Mouse (Mus musculus) cerebellum, adult 11 months (tissue): ENCODE results near the gene Prss42.

Source experiments
- DNase-seq: peaks from one replicate; pipeline ENCODE4 v3.0.0; 2022

Prss42 gene

DNA sequence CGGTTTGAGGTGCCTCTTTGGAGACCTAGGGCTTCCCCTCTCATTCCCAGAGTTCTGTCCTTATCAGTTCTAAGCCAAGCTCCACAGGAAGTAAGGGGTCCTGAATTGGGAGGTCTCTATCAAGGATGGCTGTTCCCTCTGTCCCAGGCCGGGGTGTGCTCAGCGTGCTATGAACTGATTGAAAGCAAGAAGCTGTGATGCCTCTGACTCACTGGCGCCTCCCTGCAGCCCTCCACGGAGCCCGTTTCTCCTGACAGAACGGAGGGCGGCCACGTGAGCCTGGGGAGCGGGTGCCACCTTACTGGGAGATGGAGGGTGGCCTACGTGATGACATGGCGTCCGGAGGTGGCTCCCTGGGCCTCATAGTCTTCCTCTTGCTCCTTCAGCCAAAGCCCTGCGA is at the start of gene Prss42:
Gene Prss42 (plus strand): TSS at position 301 of the 400 bp plus-strand sequence.
- no peak for DNase-seq

GRCm38 (mm10) chr9:110748451-110748850 is 49.5 kb upstream of the Prss42 start:
- DNase-seq: no peak

DNA sequence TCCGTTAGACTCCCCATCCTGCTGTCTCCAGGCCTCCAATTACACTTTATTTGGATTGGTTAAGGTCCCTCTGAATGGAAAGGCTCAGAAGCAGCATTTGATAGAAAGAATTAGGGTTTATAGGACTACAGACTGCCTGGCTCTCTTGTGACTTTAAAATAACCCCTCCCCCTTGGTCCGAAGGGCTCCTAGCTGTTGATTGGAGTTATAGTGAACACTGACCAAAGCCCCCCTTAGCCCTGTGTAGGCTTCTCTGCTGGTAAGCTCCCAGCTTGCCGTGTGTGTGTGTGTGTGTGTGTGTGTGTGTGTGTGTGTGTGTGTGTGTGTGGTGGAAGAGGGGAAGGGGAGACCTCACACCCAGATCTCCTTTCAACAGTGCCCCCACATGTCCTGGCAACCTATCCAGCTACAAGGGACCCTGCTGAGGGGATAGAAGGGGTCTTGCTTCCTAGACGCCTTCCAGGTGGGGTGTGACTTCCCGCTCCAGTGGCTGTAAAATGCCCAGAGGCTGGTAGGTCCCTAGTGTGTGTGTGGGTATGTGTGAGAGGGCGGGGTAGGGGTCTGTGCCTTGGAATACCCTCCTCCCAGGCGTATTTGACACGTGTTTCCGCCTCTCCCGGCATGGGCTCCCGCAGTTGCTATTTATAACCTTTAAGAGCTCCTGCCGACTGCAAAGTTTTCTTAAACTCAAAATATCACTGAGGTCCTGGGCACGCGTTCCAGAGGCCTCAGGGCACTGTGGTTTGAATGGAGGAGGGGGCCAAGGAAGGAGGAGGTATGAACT is 47.4 kb upstream of the Prss42 start:
- no peak for DNase-seq

- no peak for DNase-seq
Measured at GRCm38 (mm10) chr9:110751412-110751811, 46.6 kb upstream of the Prss42 start.

GRCm38 (mm10) chr9:110752917-110753435 is 45.0 kb upstream of the Prss42 start:
- DNase-seq: no peak

- no peak for DNase-seq
Measured at GRCm38 (mm10) chr9:110753773-110754172, 44.2 kb upstream of the Prss42 start.

GRCm38 (mm10) chr9:110757816-110758215 is 40.1 kb upstream of the Prss42 start:
- DNase-seq: no peak

GRCm38 (mm10) chr9:110758605-110759004 is 39.4 kb upstream of the Prss42 start:
- DNase-seq: no peak

GRCm38 (mm10) chr9:110759265-110759664 is 38.7 kb upstream of the Prss42 start:
- DNase-seq: no peak

DNA sequence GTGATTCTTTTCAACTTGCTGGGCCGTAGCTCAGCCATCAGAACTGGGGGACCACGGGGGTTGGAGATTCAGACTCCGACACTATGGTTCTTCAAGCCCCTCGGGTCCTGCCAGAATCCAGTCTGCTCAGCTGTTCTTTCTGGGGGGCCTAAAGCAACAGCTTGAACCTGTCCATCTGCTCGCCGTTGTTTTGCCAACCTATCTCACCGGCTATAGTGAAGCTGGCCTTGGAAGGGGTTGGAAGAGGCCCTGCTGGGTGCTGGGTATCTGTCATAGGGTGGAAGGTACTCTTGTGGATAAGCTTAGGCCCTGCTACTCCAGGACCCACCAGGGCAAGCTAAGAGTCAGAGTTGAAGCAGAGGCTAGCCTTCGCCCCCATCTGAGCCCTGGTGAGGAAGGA is 37.1 kb upstream of the Prss42 start:
- no peak for DNase-seq

- DNase-seq: no peak
Measured at GRCm38 (mm10) chr9:110762763-110763162, 35.2 kb upstream of the Prss42 start.

DNA sequence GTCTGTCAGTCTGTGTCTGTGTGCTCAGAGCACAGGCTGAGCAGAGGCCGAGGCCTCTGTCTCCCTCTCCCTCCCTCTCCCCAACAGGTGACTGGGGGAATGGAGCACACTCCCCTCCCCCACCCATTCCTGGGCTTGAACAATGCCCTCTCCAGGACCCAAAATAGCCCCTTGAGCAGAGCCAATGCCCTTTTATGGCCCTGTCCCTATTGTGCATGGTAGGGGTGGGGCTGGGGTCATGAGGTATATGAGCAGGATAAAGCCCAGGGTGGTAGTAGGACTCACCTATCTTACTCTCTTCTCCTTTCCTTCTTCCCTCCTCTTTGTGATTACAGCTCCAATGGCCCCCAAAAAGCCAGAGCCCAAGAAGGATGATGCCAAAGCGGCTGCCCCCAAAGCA is 34.6 kb upstream of the Prss42 start:
- no peak for DNase-seq

DNA sequence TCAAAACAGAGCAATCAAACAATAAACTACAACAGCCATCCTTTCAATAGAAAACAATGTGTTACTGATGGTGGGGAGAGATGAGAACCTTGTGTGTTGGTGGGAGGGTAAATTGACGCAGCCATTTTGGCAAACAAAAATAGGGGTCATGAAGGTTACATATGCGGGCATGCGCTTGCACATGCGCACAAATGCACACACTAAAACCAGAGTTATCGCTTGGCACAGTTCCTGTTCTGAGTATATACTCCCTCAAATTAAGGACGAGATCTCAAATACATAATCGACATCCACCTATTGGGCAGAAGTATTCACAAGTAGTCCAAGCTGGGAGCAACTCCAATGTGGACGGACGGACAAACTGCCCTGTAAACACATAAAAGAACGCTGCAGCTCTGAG is 25.6 kb upstream of the Prss42 start:
- no peak for DNase-seq

GRCm38 (mm10) chr9:110774403-110775268 is 23.3 kb upstream of the Prss42 start:
- no peak for DNase-seq

DNA sequence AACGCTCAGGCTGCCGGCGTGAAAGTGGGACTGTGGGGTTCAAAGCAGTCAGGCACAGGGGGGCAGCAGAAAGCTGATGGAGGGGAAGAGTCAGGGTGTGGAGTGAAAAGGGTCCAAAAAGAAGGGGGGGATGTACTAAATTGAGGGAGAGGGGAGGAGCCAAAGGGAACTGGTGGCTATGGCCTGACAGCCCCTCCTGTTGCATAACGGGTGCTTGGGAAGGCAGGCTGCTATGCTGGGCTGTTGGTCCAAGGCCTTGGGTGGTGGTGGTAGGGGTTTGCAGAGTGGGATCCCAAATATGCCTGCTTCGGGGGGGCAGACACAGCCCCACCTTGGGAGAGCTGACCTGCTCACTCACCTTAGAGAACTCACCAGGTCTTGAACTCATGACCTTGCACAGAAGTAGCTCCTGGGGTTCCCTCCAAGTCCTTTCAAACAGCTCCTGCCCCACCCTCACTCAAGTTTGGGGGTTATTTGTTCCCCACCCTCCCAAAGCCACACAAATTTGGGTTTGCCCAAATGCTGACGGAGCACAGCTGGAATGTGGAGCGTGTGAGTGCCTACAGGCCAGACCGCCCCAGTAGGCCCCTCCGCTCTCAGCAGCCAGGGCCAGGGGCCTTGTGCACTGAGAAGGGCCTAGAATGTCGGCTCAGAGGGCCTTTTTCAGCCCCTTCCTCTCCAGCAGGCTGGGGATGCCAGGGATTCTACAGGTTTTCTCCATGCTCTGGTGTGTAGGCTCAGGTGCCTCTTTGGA is 22.5 kb upstream of the Prss42 start:
- DNase-seq: no peak

DNA sequence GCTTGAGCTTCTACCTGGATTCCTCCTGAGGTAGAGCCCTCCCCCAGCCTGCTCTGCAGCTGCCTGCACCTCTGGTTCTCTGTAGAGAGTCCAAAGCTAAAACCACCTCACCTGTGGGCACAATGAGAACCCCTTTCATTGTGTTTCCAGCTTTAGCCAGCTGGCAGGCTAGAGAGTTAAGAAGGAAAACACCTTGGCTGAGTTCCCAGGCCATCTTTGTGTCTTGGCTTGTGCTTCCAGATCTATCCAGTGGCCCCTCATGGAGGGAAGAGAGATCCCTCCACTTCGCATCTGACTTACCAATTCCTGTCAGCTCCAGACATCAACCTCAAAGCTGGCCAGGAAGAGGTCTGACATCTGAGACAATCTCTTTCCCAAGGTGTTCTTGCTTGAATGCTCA is 19.9 kb upstream of the Prss42 start:
- no peak for DNase-seq

DNA sequence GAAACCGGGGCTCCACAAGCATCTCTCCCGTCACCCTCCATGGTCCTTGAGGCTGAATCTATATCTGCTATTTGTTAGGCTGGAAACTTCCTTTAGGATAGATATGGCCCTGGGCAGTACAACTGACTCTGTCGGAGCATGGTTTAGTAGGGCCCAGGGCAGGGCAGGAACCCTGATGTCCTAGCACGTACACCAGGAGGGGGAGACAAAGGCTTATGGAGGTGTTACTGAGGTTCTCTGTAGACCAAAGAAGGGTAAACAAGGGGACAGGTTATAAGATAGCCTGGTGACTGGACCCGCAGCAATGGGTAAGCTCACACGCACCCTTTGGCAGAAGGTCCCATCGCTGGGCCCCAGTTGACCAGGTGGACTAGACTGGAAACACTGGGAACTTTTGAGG is 19.4 kb upstream of the Prss42 start:
- no peak for DNase-seq

DNA sequence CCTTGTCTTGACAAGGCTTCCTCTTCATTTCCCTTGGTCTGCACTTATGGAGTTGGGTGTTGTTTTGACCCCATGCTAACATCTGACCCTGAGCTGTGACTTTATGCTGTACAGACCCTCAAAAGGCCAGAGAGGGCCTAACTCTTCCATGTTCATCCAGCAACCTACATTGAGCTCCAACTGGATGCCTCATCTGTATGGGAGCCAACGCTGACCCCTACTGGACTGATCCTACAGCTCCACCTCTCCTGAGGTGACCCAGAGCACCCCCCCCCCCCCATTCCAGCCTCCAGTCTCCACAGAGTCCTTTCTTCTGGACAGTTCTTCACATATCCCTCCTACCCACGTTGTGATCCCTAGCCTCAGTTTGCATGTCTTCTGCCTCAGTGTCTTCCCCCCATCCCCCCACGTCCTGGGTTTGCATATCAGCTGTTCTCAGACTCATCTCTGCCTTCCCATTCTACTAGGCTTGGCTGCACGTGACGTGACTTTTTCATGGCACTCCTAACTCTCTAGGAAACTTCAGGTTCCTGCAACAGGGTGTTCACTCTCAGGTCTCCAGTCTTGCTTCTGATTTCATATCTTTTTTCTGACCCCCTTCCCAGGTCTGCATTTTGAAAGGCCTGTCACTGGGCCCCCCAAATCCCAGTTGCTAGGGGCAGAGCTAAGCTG is 18.6 kb upstream of the Prss42 start:
- no peak for DNase-seq

- peak; percentile 91 for DNase-seq
Measured at GRCm38 (mm10) chr9:110781256-110781721, 16.7 kb upstream of the Prss42 start.

- DNase-seq: peak; percentile 78
Measured at GRCm38 (mm10) chr9:110781731-110782130, 16.2 kb upstream of the Prss42 start.

- no peak for DNase-seq
Measured at GRCm38 (mm10) chr9:110783611-110784010, 14.4 kb upstream of the Prss42 start.

GRCm38 (mm10) chr9:110788169-110788568 is 9.8 kb upstream of the Prss42 start:
- no peak for DNase-seq
